Mouse (Mus musculus) lung, adult 2 months (tissue): Measurements from ENCODE around the gene Fez2. TPM values are rescaled to one million over a fixed set of nuclear protein-coding genes. Genes with fewer than 3 reads are reported as not detected.

Experiments
- DNase-seq: peaks from one replicate; pipeline ENCODE4 v3.0.0; 2022
- H3K4me1 ChIP-seq: fragments of 200-500 bp; 2 replicates; pipeline ENCODE4 v1.6.1; 2011; ENCODE audit warnings: low read length; ENCODE audit not compliant: control insufficient read depth, insufficient read depth
- H3K4me3 ChIP-seq: fragments of 200-500 bp; replicated peaks from 2 replicates; pipeline ENCODE3; 2011; ENCODE audit warnings: low read depth, mild to moderate bottlenecking, control low read depth, low read length; ENCODE audit errors: extremely low read depth
- CTCF ChIP-seq: fragments of 200-500 bp; IDR thresholded peaks from 2 replicates; pipeline ENCODE4 v1.5.1; 2011; ENCODE audit warnings: mild to moderate bottlenecking, low read length, control low read depth; ENCODE audit not compliant: insufficient read depth
- POLR2A ChIP-seq: fragments of 200-500 bp; IDR thresholded peaks from 2 replicates; pipeline ENCODE4 v1.6.1; 2011; ENCODE audit warnings: low read depth, mild to moderate bottlenecking, control low read depth, low read length, borderline replicate concordance; ENCODE audit errors: extremely low read depth
- WGBS: fragments of 180-500 bp; shearing (Covaris S2); methylation state at CpG from one replicate; pipeline ENCODE4 v1.1.7; 2018; 5-methylcytosine and 5-hydroxymethylcytosine counted together
- polyA plus RNA-seq: library from polyadenylated mRNA; depleted of rRNA; stranded (reverse); fragments of >200 nt; gene quantifications from 2 replicates; pipeline ENCODE4 v1.2.3, GENCODE M21; 2012; rRNA removed

The Fez2 gene
- polyA plus RNA-seq, 1 experiment = 40.0 TPM

DNA sequence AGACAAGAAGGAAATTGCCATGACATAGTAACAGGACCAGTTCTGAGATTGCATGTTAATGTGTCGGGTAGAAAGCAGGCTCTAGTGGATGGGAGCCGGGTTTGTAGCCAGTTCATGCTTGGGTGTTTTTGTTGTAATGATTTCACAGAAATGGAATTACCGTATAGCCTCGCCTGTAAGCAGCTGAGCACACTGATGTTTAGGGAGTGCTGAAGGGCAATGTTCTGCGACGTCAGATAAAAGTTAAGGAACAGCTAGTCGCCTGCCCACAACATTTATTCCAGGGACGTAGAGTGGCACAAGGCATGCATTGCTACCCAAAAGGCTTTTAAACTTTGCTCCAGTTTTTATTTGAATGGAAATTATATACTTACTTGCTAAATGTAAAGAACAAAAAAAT is 86.5 kb downstream of the Fez2 start:
- WGBS = 91% methylated on average over 8 of the region's 8 CpGs
- no peak overlapping the region for H3K4me3 ChIP-seq
- TF ChIP-seq CTCF = no peak
- no peak for TF ChIP-seq POLR2A
- peaks cover 1% of the 10 kb centered on the region for H3K4me1 ChIP-seq
- DNase-seq = no peak

DNA sequence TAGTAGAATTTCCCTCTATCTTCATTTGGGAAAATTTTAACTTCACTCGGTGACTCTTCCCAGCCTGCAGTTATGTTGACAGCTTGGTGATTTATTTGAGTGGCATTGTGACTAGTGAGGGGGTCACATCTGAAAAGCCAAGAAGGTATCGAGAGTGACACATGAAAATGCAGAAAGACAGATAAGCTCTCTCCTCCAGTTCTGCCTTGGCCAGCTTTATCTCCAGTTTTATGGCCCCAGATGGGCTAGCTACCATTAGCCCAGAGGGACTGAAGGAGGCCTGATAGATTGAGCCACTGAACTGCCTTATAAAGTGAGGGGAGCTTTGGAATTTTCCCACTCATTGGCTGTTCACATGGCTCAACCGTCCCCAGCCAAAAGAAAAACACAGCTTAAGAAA is 89.7 kb downstream of the Fez2 start:
- Histone ChIP-seq H3K4me1 (peaks cover 6% of the 10 kb centered on the region), H3K4me3 (no peak overlapping the region)
- WGBS = 65% methylated on average over 3 of the region's 3 CpGs
- no peak for DNase-seq
- no peak for TF ChIP-seq CTCF
- TF ChIP-seq POLR2A = no peak

DNA sequence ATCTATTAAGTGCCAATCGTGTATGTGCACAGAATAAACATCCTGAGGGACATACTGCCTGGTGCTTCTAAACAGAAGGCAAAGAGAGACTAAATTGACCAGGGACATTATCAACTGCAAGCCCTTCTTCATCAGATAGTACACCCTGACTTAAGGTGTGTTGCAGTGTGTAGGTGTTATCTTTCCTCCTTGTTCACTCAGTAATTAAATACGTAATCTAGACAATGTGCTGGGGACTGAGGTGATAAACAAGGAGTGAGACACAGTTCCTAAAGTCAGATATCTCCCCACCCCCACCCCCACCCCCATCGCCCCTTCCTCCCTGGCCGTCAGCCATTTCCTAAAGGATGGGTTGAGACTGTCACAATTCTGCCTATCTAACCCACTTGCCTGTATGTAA is 90.8 kb downstream of the Fez2 start:
- Histone ChIP-seq H3K4me3 (no peak overlapping the region), H3K4me1 (peaks cover 9% of the 10 kb centered on the region)
- 32% methylated on average over 4 of the region's 4 CpGs for WGBS
- DNase-seq = no peak
- no peak for TF ChIP-seq POLR2A
- TF ChIP-seq CTCF = no peak

DNA sequence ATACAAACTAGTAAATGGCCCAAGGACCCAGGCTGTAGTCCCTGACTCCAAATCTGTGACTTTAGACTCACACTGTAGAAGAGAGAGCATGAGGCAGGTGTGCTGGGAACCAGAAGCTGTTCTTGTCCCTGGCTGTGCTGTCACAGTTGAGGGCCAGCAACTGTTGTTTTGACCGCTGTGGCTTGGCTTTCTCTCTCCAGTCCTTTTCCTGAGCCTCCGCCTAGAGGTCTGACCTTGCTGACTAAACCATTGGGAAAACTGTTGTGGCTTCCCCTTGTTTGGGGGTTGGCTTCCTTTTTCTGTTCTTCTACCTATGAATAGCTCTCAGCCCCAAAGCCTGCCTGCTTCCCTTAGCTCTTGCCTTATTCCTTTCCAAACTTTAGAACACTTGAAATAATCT is 91.6 kb downstream of the Fez2 start:
- 38% methylated on average over 2 of the region's 2 CpGs for WGBS
- no peak for DNase-seq
- Histone ChIP-seq H3K4me3 (no peak overlapping the region), H3K4me1 (peaks cover 9% of the 10 kb centered on the region)
- no peak for TF ChIP-seq CTCF
- no peak for TF ChIP-seq POLR2A

DNA sequence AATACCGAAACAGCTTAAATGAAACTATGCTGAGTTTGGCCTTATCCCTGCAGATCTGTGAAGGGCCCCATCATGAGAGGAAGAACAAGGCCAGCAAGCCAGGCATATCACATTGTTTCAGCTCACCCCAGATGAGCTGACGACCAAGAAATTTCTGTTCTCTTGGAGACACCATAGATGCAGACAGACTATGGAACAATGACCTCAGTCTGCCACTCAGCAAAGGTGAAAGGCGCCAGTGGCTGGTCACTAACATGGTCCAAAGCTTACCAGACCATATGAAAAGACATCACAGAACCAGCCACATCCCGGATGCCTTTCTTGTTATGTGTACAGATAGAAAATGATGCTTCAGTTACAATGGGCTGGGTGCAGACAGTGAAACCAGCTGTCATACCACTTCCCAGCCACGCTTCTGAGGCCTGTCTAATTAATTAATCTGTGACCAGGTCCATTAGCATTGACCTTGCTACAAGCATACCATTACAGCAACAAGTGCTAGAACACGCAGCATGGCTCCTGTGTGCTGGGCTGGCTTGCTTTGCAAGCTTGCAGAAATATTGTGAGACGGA is 92.1 kb downstream of the Fez2 start:
- 82% methylated on average over 7 of the region's 7 CpGs for WGBS
- Histone ChIP-seq H3K4me1 (peaks cover 9% of the 10 kb centered on the region), H3K4me3 (no peak overlapping the region)
- TF ChIP-seq CTCF (no peak), POLR2A (no peak)
- no peak for DNase-seq

DNA sequence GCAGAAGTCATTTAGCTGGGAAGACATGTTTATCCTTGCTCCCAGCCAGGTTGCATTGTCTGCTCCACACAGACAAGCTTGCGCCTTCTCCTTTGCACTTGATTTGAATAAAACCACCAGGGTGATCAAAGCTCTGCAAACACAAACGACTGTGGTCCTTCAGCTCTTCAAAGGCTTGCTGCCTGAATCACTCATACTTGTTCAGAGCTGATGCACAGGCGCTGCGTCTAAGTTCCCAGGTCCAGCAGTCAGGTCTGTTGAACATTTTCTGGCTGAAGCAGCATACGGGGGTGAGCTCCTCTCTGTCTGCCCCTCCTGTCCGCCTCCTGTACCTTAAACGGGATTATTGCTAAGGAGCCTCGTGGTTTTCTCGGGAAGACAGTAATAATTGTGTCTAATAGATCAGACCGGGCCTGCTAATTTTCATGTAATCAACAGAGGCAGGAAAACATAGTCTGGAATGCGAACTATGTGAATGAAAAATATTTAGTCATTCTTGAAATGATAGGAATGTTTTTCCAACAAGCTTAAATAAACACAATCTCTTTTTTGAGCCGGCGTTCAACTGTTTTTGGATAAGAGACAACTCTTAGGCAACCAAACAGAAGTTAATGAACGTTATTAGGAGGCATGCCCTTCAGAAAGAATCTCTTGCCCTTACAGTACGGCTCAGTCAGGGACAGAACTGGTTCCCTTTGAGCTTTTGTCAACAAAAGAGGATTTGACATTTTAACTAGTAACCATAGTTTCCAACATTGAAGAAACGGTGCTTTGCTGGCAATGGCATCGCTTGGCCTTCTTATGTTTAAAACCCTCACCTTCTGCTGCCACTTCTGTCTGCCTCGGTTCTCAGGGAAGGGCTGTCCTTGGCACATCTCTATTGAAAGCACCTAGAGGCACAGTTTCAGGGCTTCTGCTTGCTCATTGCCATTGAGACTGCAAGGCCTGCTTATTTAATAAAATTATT is 95.3 kb downstream of the Fez2 start:
- DNase-seq = no peak
- Histone ChIP-seq H3K4me3 (no peak overlapping the region), H3K4me1 (peaks cover 9% of the 10 kb centered on the region)
- no peak for TF ChIP-seq CTCF
- TF ChIP-seq POLR2A = no peak
- 30% methylated on average over 18 of the region's 18 CpGs for WGBS

DNA sequence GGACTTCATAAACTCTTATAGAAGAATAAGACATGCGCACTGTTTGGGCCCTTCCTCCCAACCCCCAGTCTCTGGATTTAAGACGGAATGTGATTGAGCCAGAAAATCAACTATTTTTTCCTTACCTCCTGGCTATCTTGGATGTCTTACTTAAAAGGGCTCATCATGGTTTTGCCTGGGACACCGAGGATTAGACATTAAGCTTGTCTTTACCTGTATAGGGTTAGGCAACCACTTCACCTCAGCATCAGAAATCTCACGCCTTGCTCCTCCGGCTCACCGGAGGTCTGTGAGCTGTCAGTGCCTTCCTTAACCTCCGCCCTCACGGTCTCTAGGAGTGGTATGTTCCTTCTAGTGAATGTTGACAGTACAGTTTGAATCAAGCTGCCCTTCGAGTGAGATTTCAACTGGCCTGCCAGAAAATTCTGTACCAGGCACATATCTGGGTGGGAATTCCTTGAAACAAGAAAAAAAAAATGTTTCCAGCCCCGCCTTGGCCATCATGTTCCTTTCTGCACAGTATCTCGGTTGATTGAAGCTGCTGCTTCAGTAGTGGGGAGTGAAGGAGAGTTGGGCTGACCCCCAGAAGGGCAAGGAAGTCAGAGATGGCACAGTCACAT is 96.6 kb downstream of the Fez2 start:
- WGBS = 72% methylated on average over 11 of the region's 11 CpGs
- Histone ChIP-seq H3K4me1 (peaks cover 6% of the 10 kb centered on the region), H3K4me3 (no peak overlapping the region)
- TF ChIP-seq POLR2A (no peak), CTCF (no peak)
- no peak for DNase-seq

Other genes with a start within 250 kb of the Fez2 start
- 95.7 and 119 TPM in 2 replicates for gene Crim1, start 217.9 kb downstream of the Fez2 start, polyA plus RNA-seq
- gene Vit, start 89.9 kb upstream of the Fez2 start, polyA plus RNA-seq = 1.1 and 1.4 TPM in 2 replicates